Mouse (Mus musculus) spleen, postnatal 10 days (tissue): ENCODE data around the gene Slc25a29.

Experiments
- DNase-seq, 2 experiments: peaks; one replicate each; pipeline ENCODE4 v3.0.0; 2021 to 2022; ENCODE audit warnings: low spot score in 2 of 2

Slc25a29 gene

DNA sequence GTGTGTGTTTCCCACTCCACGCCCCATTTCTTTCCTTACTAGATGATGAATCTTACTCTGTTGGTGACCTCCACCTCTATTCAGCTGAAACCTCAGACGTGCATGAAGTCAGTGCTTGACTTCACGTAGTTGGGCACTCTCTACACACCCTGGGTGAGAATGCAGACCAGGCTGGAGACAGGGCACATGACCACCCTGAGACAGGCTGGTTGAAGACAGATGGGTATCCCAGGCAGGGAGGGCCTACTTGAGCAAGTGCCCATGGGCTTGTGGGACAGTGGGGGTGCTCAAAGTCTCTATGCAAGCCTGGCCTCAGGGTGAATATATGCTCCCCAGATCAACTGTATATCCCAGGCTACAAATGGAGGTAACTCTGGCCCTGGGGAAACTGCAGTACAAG lies 1.3 kb downstream of the Slc25a29 start:
- DNase-seq = no peak

DNA sequence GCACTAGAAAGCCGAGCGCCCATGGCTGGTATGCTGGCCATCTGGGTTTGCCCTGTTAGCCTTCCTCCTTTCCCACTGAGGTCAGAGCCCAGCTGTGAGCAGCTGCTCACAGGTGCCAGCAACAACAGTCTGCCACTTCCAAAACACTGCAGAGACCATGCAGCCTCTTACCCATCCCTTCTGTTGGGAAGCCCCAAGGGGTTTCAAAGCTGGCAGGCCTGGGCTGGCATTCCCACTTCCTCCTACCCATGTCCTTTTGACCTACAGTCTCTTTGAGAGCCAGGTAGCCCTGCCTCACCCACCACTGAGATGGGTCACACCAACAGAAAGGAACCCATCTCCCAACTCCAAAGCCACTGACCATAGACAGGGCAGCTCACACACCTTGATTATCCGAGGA lies 2.3 kb downstream of the Slc25a29 start:
- DNase-seq = no peak

DNA sequence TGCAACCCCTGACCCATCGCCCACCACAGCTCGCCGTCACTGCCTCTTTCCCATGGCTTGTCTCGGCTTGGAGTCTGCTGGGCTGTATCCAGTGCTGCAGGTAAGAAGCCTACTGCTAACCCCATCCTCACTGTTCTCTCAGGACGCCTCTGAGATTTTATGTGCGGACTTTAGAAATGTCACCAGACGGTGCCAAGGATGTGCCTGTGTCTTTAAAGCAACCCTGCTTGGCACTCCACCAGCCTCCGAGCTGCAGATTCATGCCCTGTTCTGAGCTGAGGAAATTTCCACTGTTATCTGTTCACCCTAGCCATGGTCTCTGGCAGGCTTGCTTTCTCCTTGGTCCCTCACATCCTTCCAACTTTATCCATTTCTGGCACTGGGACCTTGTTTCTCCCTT lies 2.8 kb downstream of the Slc25a29 start:
- no peak for DNase-seq

- DNase-seq = no peak
These were observed 3.6 kb downstream of the Slc25a29 start for GRCm38 (mm10) chr12:108831966-108832643.

DNA sequence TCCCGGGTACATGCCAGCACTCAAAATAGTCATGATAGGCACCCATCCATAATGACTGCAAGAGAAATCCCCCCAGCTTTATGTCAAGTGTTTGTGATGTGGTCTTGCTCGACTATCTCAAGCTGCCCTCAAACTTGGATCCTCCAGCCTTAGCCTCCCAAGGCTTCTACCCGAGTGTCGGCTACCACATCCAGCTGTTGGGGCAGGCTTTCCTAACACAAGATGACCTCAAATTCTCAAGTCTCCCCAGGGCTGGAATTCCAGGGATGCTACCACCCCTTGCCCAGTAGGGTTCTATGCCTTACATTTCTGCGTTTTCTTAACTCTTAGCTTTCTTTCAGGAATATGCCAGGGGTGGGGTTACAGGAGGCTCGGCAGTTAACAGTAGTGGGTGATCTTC lies 5.3 kb downstream of the Slc25a29 start:
- DNase-seq = no peak

- peak in 1 of 2 experiments; percentile 8 for DNase-seq
These were observed 6.0 kb downstream of the Slc25a29 start for GRCm38 (mm10) chr12:108829636-108830035.

GRCm38 (mm10) chr12:108827641-108828040 lies 8.0 kb downstream of the Slc25a29 start:
- peak in 1 of 2 experiments; percentile 8 for DNase-seq

- DNase-seq = no peak
These were observed 8.6 kb downstream of the Slc25a29 start for GRCm38 (mm10) chr12:108826958-108827535.

DNA sequence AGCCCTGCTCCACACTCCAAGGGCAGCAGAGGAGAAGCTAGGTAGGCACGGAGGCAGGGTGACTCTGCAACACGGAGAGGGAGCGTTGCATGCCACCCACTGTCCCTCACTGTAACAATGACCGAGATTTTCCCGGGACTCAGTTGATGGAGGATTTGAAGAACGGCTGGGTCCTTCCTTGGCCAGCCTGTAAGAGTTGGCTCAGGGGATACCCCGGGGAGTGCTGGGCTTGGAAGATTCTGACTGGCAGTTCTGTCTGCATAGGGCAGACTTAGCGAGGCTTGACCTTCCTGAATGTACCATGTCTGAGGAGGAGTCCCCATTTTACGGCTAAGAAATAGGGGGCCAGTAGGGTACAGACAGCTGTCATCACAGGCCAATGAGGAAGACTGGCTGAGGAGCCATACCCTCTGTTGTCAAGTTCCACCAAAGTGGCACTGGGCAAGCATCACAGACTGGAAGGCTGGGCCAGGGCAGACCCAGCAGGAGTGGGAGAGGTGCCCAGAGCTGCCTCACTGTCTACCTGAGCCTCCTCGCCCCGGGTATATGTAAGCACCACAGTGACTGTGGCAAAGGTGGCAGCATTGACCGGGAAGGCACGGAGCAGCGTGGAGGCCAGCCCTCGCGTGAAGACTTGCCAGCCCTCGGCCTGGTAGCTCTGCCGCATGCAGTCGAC lies 9.3 kb downstream of the Slc25a29 start:
- DNase-seq = no peak

- DNase-seq = no peak
These were observed 10.0 kb downstream of the Slc25a29 start for GRCm38 (mm10) chr12:108825561-108826224.

GRCm38 (mm10) chr12:108824225-108824874 lies 11.3 kb downstream of the Slc25a29 start:
- no peak for DNase-seq

DNA sequence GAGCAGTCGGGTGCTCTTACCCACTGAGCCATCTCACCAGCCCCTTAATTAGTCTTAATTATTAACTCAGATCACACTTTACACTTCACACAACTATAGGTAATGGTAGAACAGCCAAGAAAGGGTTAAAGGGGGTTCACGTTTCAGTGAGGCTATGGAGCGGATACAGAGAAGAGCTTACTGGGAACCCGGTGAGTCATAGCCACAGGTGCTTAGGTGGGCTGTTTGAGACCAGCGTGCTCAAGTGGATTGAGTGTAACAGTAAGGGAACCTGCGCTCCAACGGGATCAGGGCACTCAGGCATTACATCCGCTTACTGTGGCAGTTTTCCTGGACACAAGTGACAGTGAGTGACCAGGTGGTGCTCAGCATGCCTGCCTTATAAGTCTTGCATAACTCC lies 12.6 kb downstream of the Slc25a29 start:
- no peak for DNase-seq

DNA sequence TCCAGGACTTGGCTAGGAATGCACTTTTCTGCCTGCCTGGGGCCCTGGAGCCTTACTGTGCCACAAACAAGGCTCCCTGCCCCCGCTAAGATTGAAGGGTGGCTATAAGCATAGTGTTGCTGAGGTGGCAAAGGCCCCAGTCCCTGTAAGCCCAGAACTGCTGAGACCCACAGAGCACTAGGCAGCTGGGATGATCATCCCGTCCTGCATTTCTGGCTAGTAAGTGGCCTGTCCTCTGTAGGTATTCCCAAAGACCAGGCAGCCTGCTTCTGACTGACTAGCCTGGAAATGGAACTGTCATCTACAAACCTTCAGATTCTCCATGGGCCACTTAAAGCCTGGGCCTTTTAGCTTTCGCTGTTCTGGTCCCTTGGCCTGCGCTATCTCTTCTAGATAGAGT lies 15.2 kb downstream of the Slc25a29 start:
- DNase-seq = no peak

DNA sequence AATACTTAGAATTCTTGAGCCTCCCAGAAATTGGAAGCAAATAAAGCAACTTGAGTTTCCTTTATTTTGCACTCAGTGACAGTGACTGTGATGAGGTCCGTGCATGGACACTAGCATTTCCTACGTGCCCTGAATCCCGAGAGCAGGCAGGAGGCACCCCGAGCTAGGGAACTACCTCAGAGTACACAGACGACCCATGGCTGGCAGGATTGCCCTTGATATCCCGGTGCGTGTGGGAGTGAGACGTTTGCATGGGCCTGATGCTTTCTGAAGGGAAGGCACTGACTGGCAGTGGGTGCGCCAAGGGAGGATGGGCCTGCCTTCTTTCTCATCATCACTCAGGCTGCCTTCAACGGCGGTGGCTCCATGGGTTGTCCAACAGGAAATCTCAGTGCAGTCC lies 19.1 kb downstream of the Slc25a29 start:
- no peak for DNase-seq

DNA sequence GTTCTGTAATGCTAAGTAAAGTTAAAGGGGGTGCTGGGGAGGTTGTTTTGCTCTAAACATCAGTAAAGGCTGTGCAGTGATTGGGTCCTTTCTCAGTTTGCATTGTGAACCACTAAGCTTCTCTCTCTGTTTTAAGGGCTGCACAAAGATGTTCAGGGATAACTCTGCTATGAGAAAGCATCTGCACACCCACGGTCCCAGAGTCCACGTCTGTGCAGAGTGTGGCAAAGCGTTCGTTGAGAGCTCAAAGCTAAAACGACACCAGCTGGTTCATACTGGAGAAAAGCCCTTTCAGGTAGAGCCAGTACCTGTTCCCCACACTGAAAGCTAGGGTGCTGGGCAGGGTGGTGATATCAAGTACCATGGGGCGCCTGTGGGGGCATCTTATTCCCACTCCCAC lies 21.2 kb downstream of the Slc25a29 start:
- DNase-seq = no peak

DNA sequence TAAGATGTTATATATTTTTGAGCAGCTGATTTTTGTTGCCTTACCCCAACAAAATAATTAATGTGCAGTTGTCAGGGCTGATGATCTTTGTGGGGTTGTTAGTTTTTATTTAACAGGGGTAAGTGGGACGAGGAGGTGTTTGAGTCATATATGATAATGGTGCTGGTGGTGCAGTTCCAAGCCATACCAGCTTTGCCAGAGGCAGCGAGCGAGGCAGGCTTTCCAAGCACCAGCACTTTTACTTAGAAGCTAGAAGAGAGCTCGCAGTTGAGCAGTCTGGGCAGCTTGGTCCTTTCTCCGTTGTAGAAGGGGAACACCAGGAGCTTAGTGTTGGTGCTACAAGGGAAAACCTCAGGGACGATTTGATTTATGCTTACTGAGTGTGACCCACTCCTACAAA lies 23.2 kb downstream of the Slc25a29 start:
- DNase-seq = no peak

- peak in 1 of 2 experiments; percentile 60 for DNase-seq
These were observed 24.6 kb downstream of the Slc25a29 start for GRCm38 (mm10) chr12:108811133-108811532.

GRCm38 (mm10) chr12:108810309-108810708 lies 25.4 kb downstream of the Slc25a29 start:
- no peak for DNase-seq

- DNase-seq = no peak
These were observed 25.9 kb downstream of the Slc25a29 start for GRCm38 (mm10) chr12:108809771-108810170.

GRCm38 (mm10) chr12:108808465-108808864 lies 27.2 kb downstream of the Slc25a29 start:
- no peak for DNase-seq

DNA sequence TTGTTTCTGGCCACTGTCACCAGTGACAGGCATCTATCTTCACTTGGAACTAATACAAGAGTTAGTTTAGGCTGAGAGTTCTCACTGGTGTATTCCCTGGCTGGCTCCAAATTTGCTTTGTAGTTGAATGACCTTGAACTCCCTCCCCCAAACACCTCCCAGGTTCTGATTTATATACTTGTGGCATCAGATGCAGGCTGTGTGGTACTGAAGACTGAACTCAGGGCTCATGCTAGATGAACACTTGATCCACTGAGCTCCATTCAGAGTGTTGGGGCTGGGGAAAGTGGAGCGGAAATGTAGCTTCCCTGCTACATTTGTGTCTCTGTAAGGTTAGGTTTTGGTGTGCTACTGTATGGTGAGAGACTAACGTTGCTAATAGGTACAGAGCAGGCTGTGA lies 31.3 kb downstream of the Slc25a29 start:
- DNase-seq = no peak

DNA sequence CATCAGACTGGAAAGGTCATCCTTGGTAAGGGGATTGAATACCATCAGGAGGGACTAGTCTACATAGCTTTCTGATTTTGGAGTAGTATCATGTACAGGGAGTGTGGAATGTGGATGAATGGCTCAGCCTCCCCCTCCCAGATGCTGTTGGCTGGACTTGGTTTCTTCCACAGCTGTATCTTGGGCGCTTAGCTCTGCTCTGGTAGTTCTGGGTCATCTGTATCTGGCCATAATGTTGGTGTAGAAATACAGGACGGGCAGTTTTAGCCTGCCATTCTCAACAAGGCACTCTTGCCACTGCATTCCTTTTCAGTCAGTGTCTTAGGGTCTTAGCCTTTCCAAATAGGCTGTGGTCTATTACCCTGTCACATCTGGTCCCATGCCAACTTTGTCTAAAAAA lies 34.1 kb downstream of the Slc25a29 start:
- no peak for DNase-seq
